Mouse (Mus musculus): Measurements from ENCODE around the gene Maea. TPM values are rescaled to one million over a fixed set of nuclear protein-coding genes. Genes with fewer than 3 reads are reported as not detected.

The Maea gene
- polyA plus RNA-seq, 1 experiment = 94.9 TPM

DNA sequence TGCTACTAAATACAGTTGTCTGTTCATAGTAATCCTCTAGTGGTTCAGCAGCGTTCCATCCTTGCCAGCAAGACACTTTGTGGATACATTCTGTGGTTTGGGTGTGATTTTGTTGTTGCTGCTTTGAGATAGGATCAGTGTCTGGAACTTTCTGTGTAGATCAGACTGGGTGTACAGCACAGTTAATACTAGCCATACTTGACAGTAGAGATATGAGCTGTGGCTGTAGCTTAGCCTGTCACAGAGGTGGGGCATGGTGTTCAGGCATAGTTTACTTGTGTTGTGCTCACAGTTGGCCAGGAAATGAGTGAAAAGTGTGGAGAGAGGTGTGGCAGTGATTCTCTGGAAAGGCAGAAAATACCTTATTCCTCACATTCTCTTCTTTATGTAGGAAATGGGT is 22.2 kb downstream of the Maea start:
- Histone ChIP-seq H3ac (ENCODE audit: control insufficient read depth, insufficient read length, low read depth) (no peak overlapping the region), H3K27me3 (ENCODE audit: control insufficient read depth, insufficient read depth, insufficient read length) (no peaks in the 10 kb centered on the region), H3K4me3 (ENCODE audit: insufficient read depth, poor library complexity, severe bottlenecking) (no peak overlapping the region), H3K36me3 (ENCODE audit: control insufficient read depth, insufficient read depth) (peaks cover 47% of the 10 kb centered on the region), H3K79me3 (ENCODE audit: low read depth) (peaks cover 65% of the 10 kb centered on the region), H3K79me2 (ENCODE audit: control insufficient read depth, insufficient read depth) (peaks cover 72% of the 10 kb centered on the region)
- TF ChIP-seq MYOD1 (IDR thresholded peaks at IDR 0.05; ENCODE audit: control insufficient read depth, insufficient read length, low read depth) (no peak), FOSL1 (IDR thresholded peaks at IDR 0.05; ENCODE audit: insufficient read depth, low read length, poor library complexity, severe bottlenecking) (no peak), CTCF (IDR thresholded peaks at IDR 0.05; ENCODE audit: control insufficient read depth, insufficient read depth, insufficient read length) (no peak), MAX (IDR thresholded peaks at IDR 0.05) (no peak), USF1 (IDR thresholded peaks at IDR 0.05; ENCODE audit: low read depth) (no peak), CEBPB (IDR thresholded peaks at IDR 0.05; ENCODE audit: low read depth) (no peak), MYOG (IDR thresholded peaks at IDR 0.05; ENCODE audit: control insufficient read depth, extremely low read depth, insufficient read length) (no peak)

DNA sequence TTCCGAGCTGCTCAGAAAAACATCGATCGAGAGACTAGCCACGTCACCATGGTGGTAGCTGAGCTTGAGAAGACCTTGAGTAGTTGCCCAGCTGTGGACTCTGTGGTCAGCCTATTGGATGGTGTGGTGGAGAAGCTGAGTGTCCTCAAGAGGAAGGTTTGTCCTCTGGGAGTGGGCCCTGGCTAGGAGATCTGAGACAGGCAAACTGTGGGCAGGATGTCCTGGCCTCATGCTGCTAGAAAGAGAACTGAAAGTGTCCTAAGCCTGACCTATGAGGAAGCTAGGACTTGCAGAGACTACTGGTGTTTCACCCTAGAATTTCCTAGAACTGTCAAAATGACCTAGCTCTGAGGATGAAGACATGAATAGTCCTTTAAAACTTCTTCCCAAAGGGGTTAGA is 23.2 kb downstream of the Maea start:
- Histone ChIP-seq H3K36me3 (ENCODE audit: control insufficient read depth, insufficient read depth) (peaks cover 50% of the 10 kb centered on the region), H3ac (ENCODE audit: control insufficient read depth, insufficient read length, low read depth) (no peak overlapping the region)

DNA sequence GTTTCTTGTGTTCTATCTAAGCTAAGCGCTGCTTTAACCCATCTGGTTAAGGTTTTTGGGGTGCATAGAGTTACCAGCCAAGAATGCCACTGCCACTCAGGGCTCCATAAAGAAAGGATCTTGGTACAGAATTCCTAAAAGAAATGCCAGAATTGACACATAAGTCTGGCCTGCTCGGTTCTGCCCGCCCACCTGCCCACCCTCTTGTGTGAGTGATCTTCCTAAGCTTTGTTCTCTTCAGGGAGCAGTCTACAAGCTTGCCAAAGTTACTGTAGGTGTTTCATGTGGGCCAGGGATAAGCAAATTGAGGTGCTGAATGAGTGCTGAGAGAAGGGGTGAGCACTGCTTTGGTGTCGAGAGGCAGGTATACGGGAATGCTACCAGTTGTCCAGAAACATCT is 28.0 kb downstream of the Maea start:
- H3K27me3 ChIP-seq (ENCODE audit: control insufficient read depth, insufficient read depth, insufficient read length) = no peaks in the 10 kb centered on the region
- peaks cover 63% of the 10 kb centered on the region for H3K36me3 ChIP-seq (ENCODE audit: control insufficient read depth, insufficient read depth)
- no peak for TF ChIP-seq FOSL1 (IDR thresholded peaks at IDR 0.05; ENCODE audit: insufficient read depth, low read length, poor library complexity, severe bottlenecking)
- no peak for TF ChIP-seq CEBPB (IDR thresholded peaks at IDR 0.05; ENCODE audit: low read depth)
- TF ChIP-seq MAX (IDR thresholded peaks at IDR 0.05) = no peak
- no peak for TF ChIP-seq CTCF (IDR thresholded peaks at IDR 0.05; ENCODE audit: control insufficient read depth, insufficient read depth, insufficient read length)
- no peak for TF ChIP-seq MYOG (IDR thresholded peaks at IDR 0.05; ENCODE audit: control insufficient read depth, extremely low read depth, insufficient read length)
- TF ChIP-seq MYOD1 (IDR thresholded peaks at IDR 0.05; ENCODE audit: control insufficient read depth, insufficient read length, low read depth) = no peak
- H3K79me3 ChIP-seq (ENCODE audit: low read depth) = peaks cover 10% of the 10 kb centered on the region
- no peak overlapping the region for H3K4me3 ChIP-seq (ENCODE audit: insufficient read depth, poor library complexity, severe bottlenecking)
- peaks cover 15% of the 10 kb centered on the region for H3K79me2 ChIP-seq (ENCODE audit: control insufficient read depth, insufficient read depth)
- no peak overlapping the region for H3ac ChIP-seq (ENCODE audit: control insufficient read depth, insufficient read length, low read depth)

More for the DNA sequence above, 23.2 kb downstream of the Maea start:
- H3K27me3 ChIP-seq (ENCODE audit: control insufficient read depth, insufficient read depth, insufficient read length) = no peaks in the 10 kb centered on the region
- peaks cover 62% of the 10 kb centered on the region for H3K79me2 ChIP-seq (ENCODE audit: control insufficient read depth, insufficient read depth)
- no peak overlapping the region for H3K4me3 ChIP-seq (ENCODE audit: insufficient read depth, poor library complexity, severe bottlenecking)
- no peak for TF ChIP-seq MAX (IDR thresholded peaks at IDR 0.05)
- TF ChIP-seq FOSL1 (IDR thresholded peaks at IDR 0.05; ENCODE audit: insufficient read depth, low read length, poor library complexity, severe bottlenecking) = no peak
- TF ChIP-seq MYOD1 (IDR thresholded peaks at IDR 0.05; ENCODE audit: control insufficient read depth, insufficient read length, low read depth) = no peak
- no peak for TF ChIP-seq CTCF (IDR thresholded peaks at IDR 0.05; ENCODE audit: control insufficient read depth, insufficient read depth, insufficient read length)
- TF ChIP-seq CEBPB (IDR thresholded peaks at IDR 0.05; ENCODE audit: low read depth) = no peak
- no peak for TF ChIP-seq USF1 (IDR thresholded peaks at IDR 0.05; ENCODE audit: low read depth)
- no peak for TF ChIP-seq MYOG (IDR thresholded peaks at IDR 0.05; ENCODE audit: control insufficient read depth, extremely low read depth, insufficient read length)
- H3K79me3 ChIP-seq (ENCODE audit: low read depth) = peaks cover 56% of the 10 kb centered on the region

DNA sequence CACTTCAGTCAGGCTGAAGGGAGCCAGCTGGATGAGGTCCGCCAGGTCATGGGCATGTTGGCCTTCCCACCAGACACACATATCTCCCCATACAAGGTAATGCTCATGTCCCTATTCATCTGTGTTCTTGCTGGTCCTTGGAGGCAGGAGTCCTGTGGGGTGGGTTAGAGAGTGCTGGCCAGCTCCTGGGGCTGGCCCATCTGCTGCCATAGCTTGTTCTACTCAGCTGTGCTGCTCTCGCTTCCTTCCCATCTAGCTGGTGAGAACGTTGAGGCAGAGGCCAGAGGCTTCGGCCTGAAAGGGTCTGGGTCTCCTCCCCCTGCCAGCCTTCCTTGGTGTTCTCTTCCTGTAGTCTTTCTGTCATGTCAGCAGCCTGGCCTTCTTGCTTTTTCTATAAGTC is 33.3 kb downstream of the Maea start:
- Histone ChIP-seq H3K79me2 (ENCODE audit: control insufficient read depth, insufficient read depth) (no peaks in the 10 kb centered on the region), H3K27me3 (ENCODE audit: control insufficient read depth, insufficient read depth, insufficient read length) (no peaks in the 10 kb centered on the region), H3K79me3 (ENCODE audit: low read depth) (no peaks in the 10 kb centered on the region), H3K4me3 (ENCODE audit: insufficient read depth, poor library complexity, severe bottlenecking) (no peak overlapping the region), H3ac (ENCODE audit: control insufficient read depth, insufficient read length, low read depth) (no peak overlapping the region), H3K36me3 (ENCODE audit: control insufficient read depth, insufficient read depth) (peaks cover 71% of the 10 kb centered on the region)
- no peak for TF ChIP-seq CEBPB (IDR thresholded peaks at IDR 0.05; ENCODE audit: low read depth)
- no peak for TF ChIP-seq MYOD1 (IDR thresholded peaks at IDR 0.05; ENCODE audit: control insufficient read depth, insufficient read length, low read depth)
- TF ChIP-seq MYOG (IDR thresholded peaks at IDR 0.05; ENCODE audit: control insufficient read depth, extremely low read depth, insufficient read length) = no peak
- no peak for TF ChIP-seq USF1 (IDR thresholded peaks at IDR 0.05; ENCODE audit: low read depth)
- TF ChIP-seq MAX (IDR thresholded peaks at IDR 0.05) = no peak
- no peak for TF ChIP-seq FOSL1 (IDR thresholded peaks at IDR 0.05; ENCODE audit: insufficient read depth, low read length, poor library complexity, severe bottlenecking)
- no peak for TF ChIP-seq CTCF (IDR thresholded peaks at IDR 0.05; ENCODE audit: control insufficient read depth, insufficient read depth, insufficient read length)

DNA sequence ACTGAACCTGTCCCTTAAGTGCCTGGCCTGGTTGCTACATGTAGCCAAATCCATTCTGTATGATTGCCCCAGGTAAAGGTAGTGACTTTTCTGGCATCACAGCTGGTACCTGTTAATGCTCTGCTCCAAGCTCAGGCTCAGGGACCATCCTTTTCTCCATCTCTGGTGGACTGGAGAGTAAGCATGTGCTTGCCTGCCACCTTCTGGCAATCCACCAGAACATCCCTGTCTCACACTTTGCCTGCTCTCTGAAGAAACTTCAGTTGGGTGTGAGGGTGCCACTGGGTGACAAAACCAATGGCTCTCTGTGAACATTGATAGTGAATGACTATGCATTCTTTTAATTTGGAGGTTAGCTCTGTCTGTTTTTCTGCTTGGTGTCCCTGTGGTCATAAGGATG is 35.8 kb downstream of the Maea start:
- H3ac ChIP-seq (ENCODE audit: control insufficient read depth, insufficient read length, low read depth) = no peak overlapping the region
- H3K79me3 ChIP-seq (ENCODE audit: low read depth) = no peaks in the 10 kb centered on the region
- H3K36me3 ChIP-seq (ENCODE audit: control insufficient read depth, insufficient read depth) = peaks cover 71% of the 10 kb centered on the region
- H3K27me3 ChIP-seq (ENCODE audit: control insufficient read depth, insufficient read depth, insufficient read length) = no peaks in the 10 kb centered on the region
- H3K79me2 ChIP-seq (ENCODE audit: control insufficient read depth, insufficient read depth) = no peaks in the 10 kb centered on the region
- TF ChIP-seq USF1 (IDR thresholded peaks at IDR 0.05; ENCODE audit: low read depth) (no peak), CTCF (IDR thresholded peaks at IDR 0.05; ENCODE audit: control insufficient read depth, insufficient read depth, insufficient read length) (no peak), MAX (IDR thresholded peaks at IDR 0.05) (no peak), CEBPB (IDR thresholded peaks at IDR 0.05; ENCODE audit: low read depth) (no peak)
- no peak overlapping the region for H3K4me3 ChIP-seq (ENCODE audit: insufficient read depth, poor library complexity, severe bottlenecking)

DNA sequence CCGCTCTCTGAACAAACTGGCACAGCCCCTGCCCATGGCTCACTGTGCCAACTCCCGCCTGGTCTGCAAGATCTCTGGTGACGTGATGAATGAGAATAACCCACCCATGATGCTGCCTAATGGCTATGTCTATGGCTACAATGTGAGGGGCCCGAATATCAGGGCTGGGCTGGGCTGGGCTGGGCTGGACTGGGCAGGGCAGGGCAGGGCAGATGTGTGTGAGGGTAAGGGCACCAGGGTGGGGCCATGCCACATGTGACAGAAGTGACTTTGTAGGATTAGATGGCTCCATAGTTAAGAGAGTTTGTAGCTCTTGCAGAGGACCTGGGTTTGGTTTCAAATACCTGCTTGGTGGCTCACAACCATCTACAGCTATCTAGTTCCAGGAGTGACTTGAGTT is 36.4 kb downstream of the Maea start:
- no peaks in the 10 kb centered on the region for H3K27me3 ChIP-seq (ENCODE audit: control insufficient read depth, insufficient read depth, insufficient read length)
- no peak overlapping the region for H3K4me3 ChIP-seq (ENCODE audit: insufficient read depth, poor library complexity, severe bottlenecking)
- TF ChIP-seq FOSL1 (IDR thresholded peaks at IDR 0.05; ENCODE audit: insufficient read depth, low read length, poor library complexity, severe bottlenecking) (no peak), MYOG (IDR thresholded peaks at IDR 0.05; ENCODE audit: control insufficient read depth, extremely low read depth, insufficient read length) (no peak), USF1 (IDR thresholded peaks at IDR 0.05; ENCODE audit: low read depth) (no peak), CTCF (IDR thresholded peaks at IDR 0.05; ENCODE audit: control insufficient read depth, insufficient read depth, insufficient read length) (no peak), MAX (IDR thresholded peaks at IDR 0.05) (no peak), CEBPB (IDR thresholded peaks at IDR 0.05; ENCODE audit: low read depth) (no peak)
- no peak overlapping the region for H3ac ChIP-seq (ENCODE audit: control insufficient read depth, insufficient read length, low read depth)
- H3K79me2 ChIP-seq (ENCODE audit: control insufficient read depth, insufficient read depth) = no peaks in the 10 kb centered on the region
- peaks cover 71% of the 10 kb centered on the region for H3K36me3 ChIP-seq (ENCODE audit: control insufficient read depth, insufficient read depth)
- no peaks in the 10 kb centered on the region for H3K79me3 ChIP-seq (ENCODE audit: low read depth)
